Mouse (Mus musculus) liver, postnatal 0 days (tissue): Measurements from ENCODE around the gene Slpi.
A peak's percentile ranks its signal among the peaks of the same experiment; 100 is the strongest.

Experiments used
- CTCF ChIP-seq: sonication (generic); IDR thresholded peaks from 2 replicates; pipeline ENCODE4 v1.5.1; 2016; ENCODE audit warnings: antibody characterized with exemption, low read depth
- EP300 ChIP-seq: IDR thresholded peaks from 2 replicates; pipeline ENCODE4 v1.6.1; 2016; ENCODE audit warnings: antibody characterized with exemption, low read depth, mild to moderate bottlenecking

GRCm38 (mm10) chr2:164386953-164387352 is 1.9 kb downstream of the Slpi start:
- peak; percentile 77 for TF ChIP-seq CTCF
- TF ChIP-seq EP300, result no peak
